Mouse (Mus musculus) left cerebral cortex, postnatal 4 days (tissue): ENCODE data around the gene Specc1l. TPM values are rescaled to one million over a fixed set of nuclear protein-coding genes. Genes with fewer than 3 reads are reported as not detected.
A peak's percentile ranks its signal among the peaks of the same experiment; 100 is the strongest.
"Not testable (repeated sequence)": the region's sequence is repeated elsewhere in the genome, so short reads cannot be mapped to it uniquely, and the experiment has no call there.

Source experiments
- DNase-seq: peaks from one replicate; pipeline ENCODE4 v3.0.0-alpha.2; 2022
- intact Hi-C: fragments of 180-260 bp; cut with DNase I; formaldehyde crosslinking; loops from one replicate; pipeline ENCODE4 v1.15.1; 2025
- total RNA-seq, 2 experiments: library from RNA; stranded (reverse); gene quantifications; 2 replicates each; pipeline ENCODE4 v1.2.3; 2021

Gene Specc1l
- total RNA-seq, 2 experiments from 2014 or later, result 53.3 to 58.4 TPM

DNA sequence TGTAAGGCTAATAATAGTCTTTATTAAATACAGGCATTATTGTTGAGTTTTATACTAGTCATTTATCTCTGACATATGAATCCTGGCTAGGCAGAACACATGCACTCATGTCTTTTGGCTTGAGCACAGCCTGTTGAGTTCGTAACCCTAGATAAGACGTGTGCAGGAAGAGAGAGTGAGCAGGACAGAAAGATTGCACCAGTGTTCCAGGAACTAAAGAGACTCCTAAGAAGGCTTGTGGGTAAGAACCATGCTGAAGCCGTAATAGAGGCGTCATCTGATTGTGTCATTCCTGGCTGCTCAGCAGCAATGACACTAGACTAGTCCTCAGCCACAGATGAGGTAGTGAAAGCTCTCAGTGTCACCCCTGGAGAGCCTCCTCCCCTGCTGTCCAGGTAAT lies 61.1 kb downstream of the Specc1l start:
- DNase-seq, result no peak
- intact Hi-C loops, result no loop called here

DNA sequence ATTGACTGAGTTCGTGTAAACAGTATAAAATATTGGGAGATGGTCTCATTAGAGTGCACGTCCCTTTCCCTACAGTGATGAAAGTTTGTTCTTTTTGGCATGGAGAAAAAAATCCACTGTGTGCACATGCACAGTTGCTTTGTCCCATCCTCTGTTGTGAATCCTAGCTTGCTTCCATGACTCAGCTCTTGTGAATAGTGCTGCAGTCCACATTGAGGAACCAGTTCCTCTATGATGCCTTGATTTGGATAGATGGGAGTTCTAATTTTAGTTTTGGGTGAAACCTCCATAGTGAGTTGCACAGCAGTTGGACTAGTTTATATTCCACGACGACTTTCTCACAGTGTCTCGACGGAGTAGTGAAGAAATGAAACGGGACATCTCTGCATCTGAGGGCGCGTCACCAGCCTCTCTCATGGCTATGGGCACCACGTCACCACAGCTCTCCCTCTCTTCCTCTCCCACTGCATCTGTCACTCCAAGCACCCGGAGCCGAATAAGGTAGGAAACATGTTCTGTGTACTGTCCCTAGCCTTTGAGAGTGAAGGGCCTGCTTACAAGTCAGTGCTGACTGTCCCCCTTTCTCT lies 64.6 kb downstream of the Specc1l start:
- intact Hi-C loops, result loop anchor here (5.0 kb wide), 1 partner anchor 161 kb away; no protein-coding TSS in a partner anchor
- DNase-seq, result no peak

DNA sequence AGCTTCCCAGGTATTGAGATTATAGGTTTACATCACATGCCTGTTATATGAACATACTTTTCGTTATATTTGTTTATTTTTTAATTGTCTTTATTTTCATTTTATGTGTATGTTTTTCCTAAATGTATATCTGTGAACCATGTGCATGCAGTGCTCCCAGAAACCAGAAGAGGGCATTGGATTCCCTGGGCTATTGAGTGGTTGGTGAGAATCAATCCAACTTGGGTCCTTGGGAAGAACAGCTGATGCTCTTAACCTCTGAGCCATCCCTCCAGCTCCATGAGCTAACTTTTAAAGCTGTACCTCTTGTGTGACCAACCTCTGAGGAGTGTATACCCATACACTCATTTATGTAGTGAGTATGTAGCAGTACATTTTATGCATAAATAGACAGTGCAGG lies 65.6 kb downstream of the Specc1l start:
- peak; percentile 17 for DNase-seq
- intact Hi-C loops, result loop anchor here (5.0 kb wide), 1 partner anchor 160 kb away; no protein-coding TSS in a partner anchor

DNA sequence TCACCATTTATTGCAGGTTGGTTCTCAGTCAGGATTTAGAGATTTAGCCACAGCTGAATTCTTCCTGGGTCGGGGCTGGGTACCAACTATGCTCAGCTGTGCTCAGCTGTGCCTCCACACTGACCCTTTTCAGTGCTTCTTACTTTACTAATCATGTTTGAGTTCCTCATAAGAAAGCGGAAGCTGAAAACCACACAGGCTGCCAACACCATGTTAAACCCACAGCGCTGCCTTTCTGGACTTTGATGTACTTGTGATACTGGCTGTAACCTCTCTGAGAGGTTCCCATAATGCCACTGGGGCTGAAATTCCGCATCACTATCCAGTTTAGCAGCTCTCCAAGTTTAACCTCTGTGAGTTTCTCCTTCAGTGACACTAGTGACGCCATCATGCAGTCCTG lies 70.8 kb downstream of the Specc1l start:
- intact Hi-C loops, result no loop called here
- DNase-seq, result no peak

DNA sequence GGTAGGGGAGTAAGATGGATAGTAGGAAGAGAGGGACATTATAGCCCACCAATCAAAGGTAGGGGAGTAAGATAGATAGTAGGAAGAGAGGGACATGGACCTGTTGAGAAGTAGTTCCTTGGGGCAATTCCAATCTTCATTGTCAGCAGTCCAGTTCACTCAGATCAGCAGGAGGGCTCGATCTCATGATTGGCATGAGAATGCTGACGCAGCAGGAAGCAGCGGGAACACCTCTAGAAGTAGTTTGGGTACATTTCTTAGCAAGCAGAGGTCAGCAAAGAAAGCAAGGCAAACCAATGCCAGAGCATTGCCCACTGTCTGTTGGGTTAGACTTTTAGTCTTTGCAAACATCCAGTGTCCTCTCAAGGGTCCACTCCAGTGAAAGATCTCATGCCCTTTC lies 71.9 kb downstream of the Specc1l start:
- intact Hi-C loops, result no loop called here
- DNase-seq, result no peak

DNA sequence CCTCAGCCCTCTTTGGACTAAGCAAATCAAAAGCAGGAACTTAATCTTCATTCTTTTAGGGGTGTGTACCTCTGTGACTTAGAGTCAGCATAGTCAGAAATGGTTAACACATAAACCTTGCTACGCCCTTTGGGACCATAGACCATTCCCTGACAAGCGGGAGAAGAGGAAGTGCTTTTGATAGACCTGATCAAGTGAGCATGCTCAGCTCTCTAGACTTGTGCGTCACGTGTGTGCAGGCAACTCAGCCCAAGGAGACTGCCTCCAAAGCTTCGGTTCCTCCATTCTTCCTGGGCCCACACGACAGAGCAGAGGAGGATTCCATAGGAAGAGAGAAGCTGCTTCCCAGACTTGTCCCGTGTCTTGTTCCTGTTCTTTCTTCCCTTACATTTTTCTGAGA lies 76.7 kb downstream of the Specc1l start:
- no peak for DNase-seq
- intact Hi-C loops, result no loop called here

DNA sequence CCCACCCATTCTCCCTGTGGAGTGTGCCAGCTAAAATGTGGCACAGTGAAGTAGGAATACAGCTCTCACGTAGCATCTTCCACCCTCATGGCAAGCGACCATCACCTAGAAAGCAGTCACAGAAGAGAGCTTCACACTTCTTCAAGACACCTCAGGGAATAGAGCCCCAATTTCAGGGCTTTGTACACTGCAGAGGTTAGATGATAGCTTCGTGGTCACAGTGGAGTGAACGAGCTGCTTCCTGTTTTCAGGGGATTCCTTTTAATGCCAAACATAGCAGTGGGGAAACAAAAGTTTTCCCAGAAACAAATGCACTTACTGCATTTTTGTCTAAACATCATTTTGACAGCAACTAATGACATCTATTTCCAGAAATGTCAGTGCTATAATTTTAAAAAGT lies 77.5 kb downstream of the Specc1l start:
- intact Hi-C loops, result no loop called here
- DNase-seq, result no peak

DNA sequence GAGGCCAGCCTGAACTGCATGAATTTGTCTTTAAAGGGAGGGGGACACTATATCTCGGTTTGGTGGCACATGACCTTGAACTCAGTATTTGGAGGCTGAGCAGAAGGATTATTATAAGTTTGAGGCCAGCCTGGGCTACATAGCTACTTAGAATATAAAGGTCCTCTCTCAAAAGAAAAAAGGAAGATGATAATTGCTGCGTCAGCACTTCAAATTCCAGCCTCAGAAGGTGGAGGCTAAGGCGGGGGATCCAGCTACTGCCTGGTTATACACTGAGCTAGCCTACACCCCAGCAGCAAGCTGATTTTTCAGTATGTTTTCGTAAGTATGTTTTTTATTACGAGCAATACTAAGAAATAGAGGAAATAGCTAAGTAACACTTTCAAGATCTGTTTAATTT lies 78.8 kb downstream of the Specc1l start:
- intact Hi-C loops, result no loop called here
- DNase-seq, result no peak

DNA sequence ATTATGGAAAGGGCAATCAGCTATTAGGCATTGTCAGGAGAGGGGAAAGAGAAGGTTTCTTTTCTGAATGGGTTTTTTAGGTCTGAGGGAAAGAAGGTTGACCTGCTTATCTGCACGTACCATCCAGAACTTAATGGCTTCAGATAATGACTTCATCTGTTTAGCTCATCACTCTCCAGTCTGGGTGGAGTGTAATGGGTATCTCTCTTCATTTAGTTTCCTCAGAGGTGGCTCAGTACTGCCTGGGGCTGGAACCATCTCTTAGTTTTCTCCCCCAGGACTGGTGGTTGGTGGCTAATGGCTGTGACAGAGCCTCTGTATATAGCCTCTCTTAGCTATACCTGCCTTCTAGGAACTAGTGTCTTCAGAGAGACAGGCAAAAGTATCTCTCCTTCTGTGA lies 79.5 kb downstream of the Specc1l start:
- intact Hi-C loops, result no loop called here
- DNase-seq, result no peak

DNA sequence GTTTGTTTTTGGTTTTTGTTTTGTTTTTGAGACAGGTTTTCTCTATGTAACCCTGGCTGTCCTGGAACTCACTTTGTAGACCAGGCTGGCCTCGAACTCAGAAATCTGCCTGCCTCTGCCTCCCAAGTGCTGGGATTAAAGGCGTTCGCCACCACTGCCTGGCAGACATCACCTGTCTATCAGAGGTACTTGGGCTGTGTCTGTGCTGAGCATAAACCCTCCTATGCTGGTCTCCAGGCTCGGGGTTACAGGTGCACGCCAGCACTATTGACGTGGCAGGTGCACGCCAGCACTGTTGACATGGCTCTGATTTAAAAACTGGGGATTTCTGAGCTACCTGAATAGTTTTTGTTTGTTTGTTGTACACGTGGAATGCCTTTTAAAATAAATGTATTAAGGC lies 80.3 kb downstream of the Specc1l start:
- DNase-seq, intact Hi-C loops: not testable (repeated sequence)

DNA sequence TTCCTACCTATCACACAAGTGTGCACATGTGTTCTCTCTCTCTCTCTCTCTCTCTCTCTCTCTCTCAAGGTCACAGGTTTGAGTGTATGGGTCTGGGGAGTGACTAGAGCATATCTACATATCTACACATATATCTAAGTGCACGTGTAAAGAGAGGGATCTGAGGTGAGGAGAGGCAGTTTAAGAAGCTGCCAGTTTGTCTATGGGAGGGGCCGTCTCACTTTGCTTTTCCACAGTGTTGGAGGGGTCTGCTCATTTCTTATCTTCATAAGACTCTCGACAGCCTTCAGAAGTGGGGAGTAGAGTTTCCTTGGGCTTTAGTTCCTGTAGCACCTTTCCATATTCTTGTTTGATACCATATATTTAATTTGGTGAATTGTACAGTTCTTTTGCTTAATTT lies 81.4 kb downstream of the Specc1l start:
- no peak for DNase-seq
- intact Hi-C loops, result no loop called here

DNA sequence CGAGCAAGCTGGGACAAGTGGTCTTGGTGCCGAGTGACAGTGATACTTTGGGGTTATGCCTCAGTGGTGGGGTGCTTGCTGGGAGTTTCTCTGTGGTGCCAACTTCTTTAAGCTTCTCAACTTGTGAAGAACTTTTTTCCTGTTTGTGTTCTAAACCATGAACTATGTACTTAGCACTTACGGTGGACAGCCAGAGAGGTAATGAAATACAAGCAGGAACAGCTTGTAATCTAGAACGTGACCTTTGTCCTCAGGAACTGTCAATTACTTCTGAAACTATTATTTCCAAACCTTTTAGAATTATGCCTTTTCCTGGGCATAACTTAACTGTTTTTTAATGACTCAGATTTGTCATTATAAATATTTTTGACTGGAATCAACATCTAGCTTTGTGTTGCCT lies 82.5 kb downstream of the Specc1l start:
- intact Hi-C loops, result no loop called here
- no peak for DNase-seq

DNA sequence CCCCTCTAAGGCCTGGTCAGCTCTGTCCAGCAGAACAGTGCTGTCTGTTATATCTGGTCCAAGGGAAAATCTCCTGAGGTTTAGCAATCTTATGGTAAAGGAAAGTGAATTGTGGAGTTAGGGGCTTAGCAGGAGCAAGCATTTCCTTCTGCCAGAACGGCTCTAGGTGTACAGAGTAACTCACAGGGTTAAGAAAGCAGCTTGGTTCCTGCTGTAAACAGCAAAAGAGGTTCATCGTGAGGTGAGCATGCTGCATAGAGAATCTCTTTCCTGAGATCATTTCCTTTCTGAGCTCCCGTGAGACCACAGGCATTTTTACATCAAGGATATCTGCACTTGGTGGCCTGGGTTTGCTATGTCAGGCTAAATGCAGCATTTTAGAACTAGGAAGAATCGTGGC lies 83.1 kb downstream of the Specc1l start:
- intact Hi-C loops, result no loop called here
- DNase-seq, result no peak

DNA sequence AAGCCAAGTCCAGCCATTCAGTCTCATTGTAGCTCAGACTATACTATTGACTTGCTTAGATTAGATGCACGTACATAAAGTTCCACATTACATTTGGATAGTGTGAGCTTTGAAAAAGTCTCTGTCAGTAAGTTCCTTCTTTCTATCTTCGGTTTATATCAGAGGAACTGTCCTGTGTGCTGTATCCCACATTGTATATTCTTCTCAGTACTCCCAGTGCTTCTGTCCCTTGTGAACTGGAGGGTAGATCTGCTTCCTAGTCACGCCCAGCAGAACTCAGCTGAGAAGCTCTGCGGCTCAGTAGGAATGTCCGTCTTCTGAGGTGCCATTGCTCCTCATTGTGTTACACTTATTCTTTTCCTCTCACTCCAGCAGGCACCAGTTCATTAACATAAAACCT lies 86.7 kb downstream of the Specc1l start:
- intact Hi-C loops, result no loop called here
- DNase-seq, result no peak

DNA sequence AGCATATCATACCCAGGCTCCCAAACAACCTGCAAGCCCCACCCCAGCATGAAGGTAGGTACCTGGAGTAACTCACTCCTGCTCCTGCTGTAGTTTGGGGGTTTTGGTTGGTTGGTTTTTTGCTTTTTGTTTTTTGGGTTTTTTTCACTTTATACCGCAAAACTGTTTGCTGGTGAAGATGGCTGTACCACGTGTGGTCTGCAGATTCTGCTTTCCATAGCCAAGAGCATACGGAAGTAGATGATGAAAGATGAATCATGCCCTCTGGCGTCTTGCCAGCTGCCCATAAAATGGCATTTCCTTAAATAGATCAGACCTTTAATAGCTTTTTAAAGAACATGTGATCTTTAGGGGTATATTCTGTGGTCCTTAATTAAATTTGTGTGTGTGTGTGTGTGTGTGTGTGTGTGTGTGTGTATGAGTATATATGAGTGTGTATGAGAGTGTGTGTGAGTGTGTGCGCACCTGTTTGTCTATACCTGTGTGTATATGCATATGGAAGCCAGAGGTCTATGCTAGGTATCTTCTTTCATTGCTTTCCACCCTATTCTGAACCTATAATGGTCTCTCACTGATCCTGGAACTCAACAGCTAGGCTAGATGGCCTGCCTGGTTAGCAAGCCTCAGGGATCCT lies 88.0 kb downstream of the Specc1l start:
- no peak for DNase-seq
- intact Hi-C loops, result no loop called here

DNA sequence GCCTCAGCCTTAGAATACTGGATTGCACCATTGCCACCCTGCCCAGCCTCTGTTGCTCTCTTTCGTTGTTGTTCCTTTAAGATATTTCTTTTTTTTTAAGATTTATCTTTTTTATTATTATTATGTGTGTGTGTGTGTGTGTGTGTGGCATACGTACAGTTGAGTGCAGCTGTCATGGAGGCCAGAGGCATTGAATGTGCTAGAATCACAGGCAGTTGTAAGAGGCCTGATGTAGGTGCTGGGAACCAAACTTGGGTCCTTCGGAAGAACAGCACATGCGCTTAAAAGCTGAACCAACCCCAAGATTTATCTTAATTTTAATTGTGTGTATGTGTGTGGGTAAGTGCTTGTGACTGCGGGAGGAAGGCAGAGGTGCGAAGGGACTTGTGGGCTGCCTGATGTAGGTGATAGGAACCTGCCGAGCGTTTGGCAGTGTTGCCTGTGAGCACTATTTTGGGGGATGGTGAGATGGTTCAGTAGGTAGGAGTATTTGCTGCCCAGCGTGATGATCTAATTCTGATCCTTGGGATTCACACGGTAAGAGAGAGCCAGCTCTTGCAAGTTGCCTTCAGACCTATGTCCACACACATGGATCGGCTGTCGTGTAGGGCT lies 89.4 kb downstream of the Specc1l start:
- DNase-seq, result no peak

DNA sequence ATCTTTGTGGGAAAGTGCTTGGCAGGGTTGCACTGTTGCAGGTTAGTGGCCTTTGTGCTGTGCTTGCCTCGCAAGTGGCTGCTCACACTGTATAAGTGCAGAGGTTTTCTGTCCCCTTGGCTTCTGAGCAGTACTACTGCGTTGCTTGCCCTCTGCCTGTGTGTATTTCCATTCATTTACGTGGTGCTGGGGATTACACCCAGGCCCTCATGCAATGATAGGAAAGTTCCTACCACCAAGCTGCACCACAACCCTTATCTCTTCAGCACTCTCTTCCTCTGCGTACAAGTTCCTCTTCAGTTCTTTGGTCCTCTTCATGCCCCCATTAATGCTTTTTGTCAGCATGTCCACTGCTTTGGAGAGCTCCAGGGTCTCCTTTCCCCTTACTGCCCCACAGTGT lies 90.1 kb downstream of the Specc1l start:
- no peak for DNase-seq
- intact Hi-C loops, result no loop called here

More for the DNA sequence above, 89.4 kb downstream of the Specc1l start:
- intact Hi-C loops, result no loop called here

DNA sequence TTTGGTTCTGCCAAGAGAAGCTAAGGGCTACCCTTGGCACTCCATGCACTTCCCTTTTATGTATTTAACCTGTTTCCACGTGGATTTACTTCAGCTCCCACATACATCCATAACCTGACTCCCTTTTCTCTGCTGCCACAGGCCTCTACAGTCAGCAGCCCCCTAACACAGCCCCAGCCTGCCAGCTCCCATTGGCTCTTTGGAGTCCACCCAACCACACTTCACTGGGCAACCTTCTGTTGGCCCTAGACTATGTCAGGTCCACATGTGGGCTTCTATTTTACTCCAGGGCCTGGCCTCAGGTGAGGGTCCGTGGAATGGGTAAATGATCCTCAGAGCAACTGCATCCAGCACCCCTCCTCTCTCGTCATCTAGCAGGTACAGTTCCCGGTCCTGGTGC lies 90.7 kb downstream of the Specc1l start:
- no peak for DNase-seq
- intact Hi-C loops, result no loop called here

DNA sequence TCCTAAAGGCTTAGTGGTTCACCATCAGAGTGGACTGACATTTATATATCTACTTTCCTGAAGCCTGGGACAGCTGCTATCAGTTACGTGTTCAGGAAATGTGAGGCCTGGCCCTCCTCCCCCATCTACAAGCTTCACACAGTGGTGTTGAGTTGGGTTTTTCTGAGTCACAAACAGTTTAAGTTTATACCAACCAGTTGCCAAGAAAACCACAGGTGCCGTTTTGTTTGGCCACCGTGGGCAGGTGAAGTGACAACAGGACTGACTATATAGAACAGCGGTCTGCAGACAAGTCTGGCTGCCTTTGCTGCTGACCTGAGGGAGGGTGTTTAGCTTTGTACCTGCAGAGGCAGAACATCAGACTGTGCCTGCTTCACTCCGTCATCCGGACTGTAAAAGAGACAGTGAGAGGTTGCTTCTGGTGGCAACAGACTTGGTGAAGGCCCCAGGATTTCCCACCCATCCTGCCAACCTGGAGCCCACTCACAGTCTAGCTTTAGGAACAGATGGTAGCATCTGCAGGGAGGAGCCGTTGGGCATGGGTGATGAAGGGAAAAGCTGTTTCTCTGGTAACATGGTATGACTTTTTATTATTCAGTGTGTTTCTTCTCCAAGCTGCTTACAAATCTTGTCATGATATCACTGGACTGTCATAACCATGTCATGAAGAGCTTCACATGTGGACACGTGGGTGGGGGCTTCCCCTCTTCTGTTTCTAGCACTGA lies 91.6 kb downstream of the Specc1l start:
- DNase-seq, result peak; percentile 43
- intact Hi-C loops, result no loop called here

DNA sequence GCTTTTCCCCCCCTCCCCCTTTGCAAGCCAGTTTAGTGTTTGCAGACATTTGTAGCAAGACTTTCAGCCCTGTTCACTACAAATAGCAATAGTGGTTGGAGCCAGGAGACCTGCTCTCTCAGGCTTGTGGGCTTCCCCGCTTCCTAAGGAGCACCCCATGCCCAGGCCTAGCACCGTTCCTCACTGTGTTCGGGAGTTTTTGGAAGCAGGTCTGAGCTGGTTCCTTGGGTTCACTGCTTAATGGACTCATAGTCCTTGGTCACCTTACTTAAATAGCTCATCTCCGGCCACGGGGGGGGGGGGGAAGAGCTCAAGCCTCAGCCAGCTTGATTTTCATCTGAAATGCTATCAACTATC lies 92.2 kb downstream of the Specc1l start:
- intact Hi-C loops, result no loop called here
- DNase-seq, result no peak

DNA sequence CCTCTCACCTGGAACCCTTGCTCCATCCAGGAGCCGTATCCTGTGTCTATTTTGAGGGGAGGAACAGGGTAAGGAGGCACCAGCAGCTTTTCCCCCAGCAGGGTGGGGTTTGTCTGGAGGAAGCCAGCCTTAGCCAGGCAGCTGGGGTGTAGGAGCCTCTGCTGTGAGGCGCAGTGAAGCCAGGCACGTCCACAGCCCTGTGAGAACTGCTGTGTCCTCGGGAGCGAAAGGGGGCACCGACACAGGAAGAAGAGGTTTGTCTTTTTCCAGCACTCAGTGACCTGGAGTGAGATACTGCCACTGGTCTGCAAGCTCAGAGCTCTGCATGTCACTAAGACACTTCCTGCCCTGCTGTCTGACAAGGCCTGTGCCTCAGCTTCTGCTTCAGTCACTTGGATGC lies 92.5 kb downstream of the Specc1l start:
- peak; percentile 34 for DNase-seq
- intact Hi-C loops, result no loop called here

DNA sequence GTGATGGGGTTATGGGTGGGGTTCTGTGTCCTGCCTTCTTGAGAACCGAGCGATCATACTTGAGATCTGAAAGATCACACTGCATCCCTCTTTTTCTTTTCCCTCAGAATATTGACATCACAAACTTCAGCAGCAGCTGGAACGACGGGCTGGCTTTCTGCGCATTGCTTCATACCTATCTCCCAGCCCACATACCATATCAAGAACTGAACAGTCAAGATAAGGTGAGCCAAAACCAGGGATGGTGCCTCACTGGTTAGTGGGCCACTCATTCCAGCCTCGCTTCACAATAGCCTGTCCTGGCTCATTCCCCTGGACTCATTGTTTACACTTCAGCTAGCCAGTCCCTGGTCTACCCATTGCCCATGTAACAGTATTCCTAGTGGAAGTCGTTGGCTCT lies 95.3 kb downstream of the Specc1l start:
- no peak for DNase-seq
- intact Hi-C loops, result no loop called here
